In the genomic region with DNA sequence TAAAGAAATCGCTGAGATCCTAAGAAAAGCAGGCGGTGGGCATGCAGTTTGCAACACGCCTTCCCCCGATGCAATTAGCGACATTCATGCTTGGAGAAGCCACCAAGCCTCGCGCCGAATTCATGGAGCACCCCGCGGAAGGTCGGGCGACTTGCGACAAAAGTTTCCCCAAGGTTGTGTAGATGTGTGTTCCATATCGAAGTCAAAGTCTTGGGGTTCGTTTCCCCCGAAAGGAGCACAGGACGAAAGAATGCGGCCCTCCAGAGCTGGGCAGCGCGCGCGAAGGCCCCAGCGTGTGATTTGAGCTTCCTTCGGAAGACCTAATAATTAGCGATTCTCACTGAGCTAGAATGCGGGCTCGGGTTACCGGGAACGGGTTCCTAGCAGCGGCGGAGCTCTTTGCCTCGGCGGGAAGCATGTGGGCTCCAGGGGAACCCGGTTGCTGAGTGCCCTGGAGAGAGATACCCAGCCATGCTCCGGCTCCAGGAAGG, we compare ENCODE assay signal across 10 mouse cellular contexts. TPM values are rescaled to one million over a fixed set of nuclear protein-coding genes. Genes with fewer than 3 reads are reported as not detected.
DNase-seq lines count a peak whose midpoint lies in the region; ATAC-seq and TF ChIP-seq lines count a peak whose summit lies in the region.
"Had no signal": no experiment of that assay in that cellular context is flagged by ENCODE, and none has a peak within 500 bp of the region (broad histone marks: within the 10 kb centered on the region; RNA-seq: fewer than 3 reads in every experiment).

No protein-coding gene starts in this region.

- H3K4me3 ChIP-seq in heart, embryonic 12.5 days = peak overlapping the region; percentile 1; the same call in 1 of the 2 replicates
- H3K4me3 ChIP-seq in forebrain, postnatal 0 days (ENCODE audit: low read depth, low read length) = peak overlapping the region; percentile 28
- peak overlapping the region; percentile 17 for H3K4me3 ChIP-seq in midbrain, embryonic 16.5 days (ENCODE audit: low read depth, low read length)
- no peak overlapping the region for H3K4me3 ChIP-seq in liver, postnatal 0 days (ENCODE audit: low read depth, low read length)

- no peaks in the 10 kb centered on the region for H3K36me3 ChIP-seq in heart, embryonic 12.5 days
- H3K36me3 ChIP-seq in forebrain, postnatal 0 days (ENCODE audit: insufficient read depth) = no peaks in the 10 kb centered on the region
- no peaks in the 10 kb centered on the region for H3K36me3 ChIP-seq in midbrain, embryonic 16.5 days (ENCODE audit: control insufficient read depth, insufficient read depth, low read length)
- no peaks in the 10 kb centered on the region for H3K36me3 ChIP-seq in liver, postnatal 0 days (replicated peaks; ENCODE audit: insufficient read depth, low read length)

- no peaks in the 10 kb centered on the region for H3K9me3 ChIP-seq in heart, embryonic 12.5 days (replicated peaks)
- H3K9me3 ChIP-seq in forebrain, postnatal 0 days (ENCODE audit: low read length) = no peaks in the 10 kb centered on the region
- H3K9me3 ChIP-seq in midbrain, embryonic 16.5 days (replicated peaks; ENCODE audit: control insufficient read depth, low read length, poor library complexity, severe bottlenecking) = no peaks in the 10 kb centered on the region
- H3K9me3 ChIP-seq in liver, postnatal 0 days (ENCODE audit: low read length) = no peaks in the 10 kb centered on the region

- under 1% methylated on average over 35 of the region's 35 CpGs for WGBS in heart, embryonic 12.5 days
- WGBS in forebrain, postnatal 0 days = under 1% methylated on average over 35 of the region's 35 CpGs
- 2% methylated on average over 35 of the region's 35 CpGs for WGBS in midbrain, embryonic 16.5 days
- WGBS in liver, postnatal 0 days (ENCODE audit: insufficient replicate concordance) = 1% methylated on average over 35 of the region's 35 CpGs

- ATAC-seq in heart, embryonic 12.5 days (ENCODE audit: insufficient number of reproducible peaks, low FRiP score) = no peak
- no peak for ATAC-seq in forebrain, postnatal 0 days
- ATAC-seq in midbrain, embryonic 16.5 days = no peak
- no peak for ATAC-seq in liver, postnatal 0 days
- ATAC-seq in activated CD4-positive, CD25-positive, alpha-beta regulatory T cell, adult 4 months = no peak

- H3K9ac ChIP-seq in heart, embryonic 12.5 days = no peak overlapping the region
- peak overlapping the region; percentile 14; the same call in 1 of the 2 replicates for H3K9ac ChIP-seq in forebrain, postnatal 0 days
- H3K9ac ChIP-seq in midbrain, embryonic 16.5 days (ENCODE audit: low read depth, low read length) = no peak overlapping the region
- H3K9ac ChIP-seq in liver, postnatal 0 days (replicated peaks) = no peak overlapping the region

- no peak for TF ChIP-seq EP300 in liver, postnatal 0 days (IDR thresholded peaks at IDR 0.05; ENCODE audit: low read depth)

- peaks cover 27% of the 10 kb centered on the region for H3K4me1 ChIP-seq in heart, embryonic 12.5 days (replicated peaks)
- H3K4me1 ChIP-seq in forebrain, postnatal 0 days (ENCODE audit: insufficient read depth) = peaks cover 9% of the 10 kb centered on the region; the same call in 1 of the 2 replicates
- no peaks in the 10 kb centered on the region for H3K4me1 ChIP-seq in midbrain, embryonic 16.5 days (ENCODE audit: control insufficient read depth, insufficient read depth, low read length)
- peaks cover 16% of the 10 kb centered on the region for H3K4me1 ChIP-seq in liver, postnatal 0 days (ENCODE audit: insufficient read depth)

- TF ChIP-seq CTCF in forebrain, postnatal 0 days (IDR thresholded peaks at IDR 0.05; ENCODE audit: low read depth) = no peak
- TF ChIP-seq CTCF in liver, postnatal 0 days (IDR thresholded peaks at IDR 0.05; ENCODE audit: low read depth) = no peak

- peak overlapping the region; percentile 37; the same call in 1 of the 2 replicates for H3K4me2 ChIP-seq in heart, embryonic 12.5 days
- peak overlapping the region; percentile 45 for H3K4me2 ChIP-seq in forebrain, postnatal 0 days (ENCODE audit: low read depth)
- H3K4me2 ChIP-seq in midbrain, embryonic 16.5 days (ENCODE audit: low read length) = peak overlapping the region; percentile 29
- no peak overlapping the region for H3K4me2 ChIP-seq in liver, postnatal 0 days (ENCODE audit: low read depth, low read length)

- no peak overlapping the region for H3K27ac ChIP-seq in heart, embryonic 12.5 days (ENCODE audit: poor library complexity, severe bottlenecking)
- H3K27ac ChIP-seq in forebrain, postnatal 0 days (ENCODE audit: low read depth, low read length) = no peak overlapping the region
- no peak overlapping the region for H3K27ac ChIP-seq in midbrain, embryonic 16.5 days (ENCODE audit: low read length)
- H3K27ac ChIP-seq in liver, postnatal 0 days (ENCODE audit: low read depth) = no peak overlapping the region

- H3K27me3 ChIP-seq in heart, embryonic 12.5 days (replicated peaks) = peaks cover 99% of the 10 kb centered on the region
- peaks cover 68% of the 10 kb centered on the region for H3K27me3 ChIP-seq in forebrain, postnatal 0 days (ENCODE audit: insufficient read depth, low read length)
- peaks cover 71% of the 10 kb centered on the region for H3K27me3 ChIP-seq in midbrain, embryonic 16.5 days (ENCODE audit: control insufficient read depth, insufficient read depth, low read depth, low read length)
- H3K27me3 ChIP-seq in liver, postnatal 0 days (ENCODE audit: insufficient read depth, low read length) = peaks cover 99% of the 10 kb centered on the region

- no peak for DNase-seq in heart, postnatal 4 days
- DNase-seq in cerebellum, adult 8-10 months = peak; percentile 42
- peak; percentile 52 for DNase-seq in forebrain, postnatal 0 days
- DNase-seq in liver, postnatal 0 days = no peak
- no peak for DNase-seq in adrenal gland, postnatal 36 days
- DNase-seq: lung, adult 18-20 months had no signal

RNA-seq across cellular contexts. Expression of a gene that starts 0.7 kb away (rescaled TPM):
- 0.28 and 0.46 TPM in 2 replicates for polyA plus RNA-seq in heart, embryonic 12.5 days (2016; fragmentation: Nextera tagmentation; extraction: Ambion mirVana)
- total RNA-seq in heart, postnatal 4 days (2021) = under 1 TPM in 1 of 2 experiments, not detected in 1; 0.61 TPM
- 19.0 and 32.9 TPM in 2 replicates for total RNA-seq in forebrain, postnatal 0 days (2014; rRNA removed)
- polyA plus RNA-seq in forebrain, postnatal 0 days (2015; fragmentation: Nextera tagmentation; extraction: Ambion mirVana) = 14.6 and 19.0 TPM in 2 replicates
- 17.4 and 25.7 TPM in 2 replicates for polyA plus RNA-seq in midbrain, embryonic 16.5 days (2015; fragmentation: Nextera tagmentation; extraction: Ambion mirVana)
- not detected in 2 replicates for polyA plus RNA-seq in liver, postnatal 0 days (2015; fragmentation: Nextera tagmentation; extraction: Ambion mirVana)
- polyA plus RNA-seq in activated CD4-positive, CD25-positive, alpha-beta regulatory T cell, adult 4 months (2017; shearing (Covaris generic)) = under 1 TPM in 1 of 2 experiments, not detected in 1; 0.30 TPM
- total RNA-seq in adrenal gland, postnatal 36 days (2021) = not detected
- total RNA-seq: heart, adult 18-20 months had no signal

Comparison
In these comparisons a context has a peak if more than half of its experiments do, and no peak if none do; other contexts are left out.
1. DNase-seq: peak in cerebellum, adult 8-10 months (single experiment) and forebrain, postnatal 0 days (single experiment); none in heart, postnatal 4 days (single experiment), liver, postnatal 0 days (single experiment) and adrenal gland, postnatal 36 days (0 of 2).
2. RNA of a gene that starts 0.7 kb away (polyA plus RNA-seq): 14.6 to 19.0 TPM in forebrain, postnatal 0 days and 17.4 to 25.7 TPM in midbrain, embryonic 16.5 days; 0.28 to 0.46 TPM in heart, embryonic 12.5 days, 0.30 TPM in activated CD4-positive, CD25-positive, alpha-beta regulatory T cell, adult 4 months and not detected in liver, postnatal 0 days; every median in the first group is over 10 times any median in the second.